Mouse (Mus musculus): ENCODE measurements around the gene Shld1. TPM values are rescaled to one million over a fixed set of nuclear protein-coding genes. Genes with fewer than 3 reads are reported as not detected.

Gene Shld1
- total and polyA plus RNA-seq, 3 experiments = 8.0 to 8.8 TPM; not detected in 1

DNA sequence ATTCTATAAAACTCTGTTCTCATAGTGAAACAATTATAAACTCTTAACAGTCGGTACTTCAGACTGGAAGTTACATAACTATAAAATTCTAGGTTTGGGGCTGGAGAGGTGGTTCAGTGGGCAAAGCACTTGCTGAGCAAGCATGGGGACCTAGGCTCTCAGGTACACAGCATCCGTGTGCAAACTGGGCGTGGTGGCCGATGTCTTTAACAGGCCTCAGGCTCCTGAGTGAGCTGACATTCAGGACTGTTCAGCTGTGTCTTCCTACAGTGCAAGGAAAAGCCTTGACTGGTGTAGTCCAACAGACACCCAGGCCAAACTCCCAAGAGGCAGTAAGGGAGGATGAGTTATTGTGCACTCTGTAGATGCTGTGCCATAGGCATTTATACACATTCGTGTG is 10.5 kb downstream of the Shld1 start:
- no peaks in the 10 kb centered on the region for H3K9me3 ChIP-seq (replicated peaks; ENCODE audit: insufficient read depth, low read length)
- peaks cover 4 to 20% of the 10 kb centered on the region in 2 experiments for H3K4me1 ChIP-seq (ENCODE audit: control insufficient read depth in 1 of 2, insufficient read depth in 2 of 2, low read length in 2 of 2)
- no peaks in the 10 kb centered on the region for H3K79me2 ChIP-seq (ENCODE audit: control insufficient read depth, insufficient read depth, low read length, poor library complexity)
- TF ChIP-seq MYC (IDR thresholded peaks at IDR 0.05; ENCODE audit: low read depth, low read length) (no peak), ZNF384 (IDR thresholded peaks at IDR 0.05; ENCODE audit: low read depth, low read length) (no peak), ETS1 (IDR thresholded peaks at IDR 0.05; ENCODE audit: low read depth, low read length) (no peak), MAZ (IDR thresholded peaks at IDR 0.05; ENCODE audit: low read depth, low read length) (no peak), HCFC1 (IDR thresholded peaks at IDR 0.05; ENCODE audit: low read depth, low read length) (no peak), USF1 (IDR thresholded peaks at IDR 0.05; ENCODE audit: low read depth, low read length) (no peak), TBP (IDR thresholded peaks at IDR 0.05; ENCODE audit: low read depth, low read length) (no peak), EP300 (IDR thresholded peaks at IDR 0.05; ENCODE audit: low read depth in 1 of 2, low read length in 2 of 2) (no peak), POLR2AphosphoS5 (IDR thresholded peaks at IDR 0.05; ENCODE audit: borderline replicate concordance, low read depth, low read length) (no peak), USF2 (IDR thresholded peaks at IDR 0.05; ENCODE audit: borderline replicate concordance in 1 of 2, insufficient read depth in 1 of 2, low read depth in 1 of 2, low read length in 2 of 2) (no peak), SIN3A (IDR thresholded peaks at IDR 0.05; ENCODE audit: low read length) (no peak), TAL1 (IDR thresholded peaks at IDR 0.05; ENCODE audit: low read length) (no peak), KAT2A (conservative IDR thresholded peaks at IDR 0.05; ENCODE audit: low read depth, low read length) (no peak), ELF1 (IDR thresholded peaks at IDR 0.05; ENCODE audit: low read depth, low read length) (no peak), POLR2A (IDR thresholded peaks at IDR 0.05; ENCODE audit: control insufficient read depth in 1 of 2, insufficient read depth in 1 of 2, low read depth in 1 of 2, low read length in 2 of 2, poor library complexity in 1 of 2) (no peak), BHLHE40 (IDR thresholded peaks at IDR 0.05; ENCODE audit: borderline replicate concordance, low read depth, low read length) (no peak), MXI1 (IDR thresholded peaks at IDR 0.05; ENCODE audit: low read depth, low read length) (no peak)
- H3K36me3 ChIP-seq (ENCODE audit: control insufficient read depth in 1 of 2, insufficient read depth in 2 of 2, low read length in 2 of 2) = peaks cover 0 to 13% of the 10 kb centered on the region in 2 experiments; a peak in 2 of 4 replicates
- no peak overlapping the region for H3K9ac ChIP-seq (ENCODE audit: control insufficient read depth, low read depth, low read length, poor library complexity, severe bottlenecking)
- no peak for DNase-seq (ENCODE audit: low read depth, low spot score)
- no peak overlapping the region for H3K4me3 ChIP-seq (ENCODE audit: control insufficient read depth in 1 of 2, insufficient read depth in 1 of 2, low read depth in 2 of 2, low read length in 2 of 2)
- H3K27me3 ChIP-seq (ENCODE audit: control insufficient read depth in 1 of 2, insufficient read depth in 2 of 2, low read length in 2 of 2) = no peaks in the 10 kb centered on the region
- no peak overlapping the region for H3K27ac ChIP-seq (ENCODE audit: control insufficient read depth, low read depth, low read length)

DNA sequence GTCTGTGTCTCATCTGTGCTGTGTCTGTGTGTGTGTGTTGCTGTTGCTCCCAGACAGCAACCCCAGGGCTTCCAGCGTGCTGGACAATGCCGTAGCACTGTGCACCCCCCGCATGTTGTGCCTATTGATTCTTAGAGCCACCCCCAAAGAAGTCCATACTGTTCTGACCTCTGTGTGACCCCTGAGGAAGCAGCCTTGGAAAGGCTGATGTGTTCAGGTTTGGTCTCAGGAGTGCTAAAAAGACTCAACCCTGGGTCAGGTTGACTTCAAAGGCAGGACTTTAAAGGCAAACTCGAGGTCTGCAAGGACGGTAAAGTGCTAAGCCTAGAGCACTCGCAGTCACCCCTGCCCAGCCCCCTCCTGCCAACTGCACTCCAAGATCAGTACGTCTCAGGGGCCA is 11.0 kb downstream of the Shld1 start:
- Histone ChIP-seq H3K36me3 (ENCODE audit: control insufficient read depth in 1 of 2, insufficient read depth in 2 of 2, low read length in 2 of 2) (peaks cover 0 to 13% of the 10 kb centered on the region in 2 experiments; a peak in 2 of 4 replicates), H3K4me3 (ENCODE audit: control insufficient read depth in 1 of 2, insufficient read depth in 1 of 2, low read depth in 2 of 2, low read length in 2 of 2) (no peak overlapping the region), H3K9ac (ENCODE audit: control insufficient read depth, low read depth, low read length, poor library complexity, severe bottlenecking) (no peak overlapping the region), H3K9me3 (replicated peaks; ENCODE audit: insufficient read depth, low read length) (no peaks in the 10 kb centered on the region), H3K27ac (ENCODE audit: control insufficient read depth, low read depth, low read length) (no peak overlapping the region), H3K79me2 (ENCODE audit: control insufficient read depth, insufficient read depth, low read length, poor library complexity) (no peaks in the 10 kb centered on the region), H3K27me3 (ENCODE audit: control insufficient read depth in 1 of 2, insufficient read depth in 2 of 2, low read length in 2 of 2) (no peaks in the 10 kb centered on the region), H3K4me1 (ENCODE audit: control insufficient read depth in 1 of 2, insufficient read depth in 2 of 2, low read length in 2 of 2) (peaks cover 4 to 18% of the 10 kb centered on the region in 2 experiments)
- no peak for TF ChIP-seq KAT2A (conservative IDR thresholded peaks at IDR 0.05; ENCODE audit: low read depth, low read length)
- TF ChIP-seq GATA1 (IDR thresholded peaks at IDR 0.05; ENCODE audit: low read depth, low read length) = no peak
- no peak for TF ChIP-seq GABPA (IDR thresholded peaks at IDR 0.05; ENCODE audit: low read depth, low read length)
- no peak for TF ChIP-seq CHD2 (IDR thresholded peaks at IDR 0.05; ENCODE audit: low read length)
- no peak for DNase-seq (ENCODE audit: low read depth, low spot score)

Measured in MEL (cell line).